Mouse (Mus musculus): ENCODE measurements around the gene Vasp.
"Not testable (repeated sequence)": the region's sequence is repeated elsewhere in the genome, so short reads cannot be mapped to it uniquely, and the experiment has no call there.

Gene Vasp

GRCm38 (mm10) chr7:19303770-19304169 lies 32.2 kb upstream of the Vasp start:
- peak in 1 of 2 experiments; percentile 58 for DNase-seq (ENCODE audit: low spot score in 2 of 2)

GRCm38 (mm10) chr7:19303046-19303305 lies 31.4 kb upstream of the Vasp start:
- DNase-seq (ENCODE audit: low spot score in 2 of 2): no peak

GRCm38 (mm10) chr7:19302264-19303045 lies 30.8 kb upstream of the Vasp start:
- no peak for DNase-seq (ENCODE audit: low spot score in 2 of 2)

- DNase-seq (ENCODE audit: low spot score in 2 of 2): no peak
Measured at GRCm38 (mm10) chr7:19301461-19302263, 30.0 kb upstream of the Vasp start.

- DNase-seq (ENCODE audit: low spot score in 2 of 2): peak; percentile 53 to 75
Measured at GRCm38 (mm10) chr7:19300501-19301421, 29.1 kb upstream of the Vasp start.

- no peak for DNase-seq (ENCODE audit: low spot score in 2 of 2)
Measured at GRCm38 (mm10) chr7:19299194-19299593, 27.6 kb upstream of the Vasp start.

- no peak for DNase-seq (ENCODE audit: low spot score in 2 of 2)
Measured at GRCm38 (mm10) chr7:19297794-19298193, 26.2 kb upstream of the Vasp start.

GRCm38 (mm10) chr7:19297034-19297433 lies 25.4 kb upstream of the Vasp start:
- no peak for DNase-seq (ENCODE audit: low spot score in 2 of 2)

- DNase-seq (ENCODE audit: low spot score in 2 of 2): peak; percentile 97 to 99
Measured at GRCm38 (mm10) chr7:19295503-19296185, 24.0 kb upstream of the Vasp start.

- DNase-seq (ENCODE audit: low spot score in 2 of 2): no peak
Measured at GRCm38 (mm10) chr7:19290969-19291596, 19.5 kb upstream of the Vasp start.

GRCm38 (mm10) chr7:19284763-19285162 lies 13.1 kb upstream of the Vasp start:
- DNase-seq (ENCODE audit: low spot score in 2 of 2): peak in 1 of 2 experiments; percentile 53

GRCm38 (mm10) chr7:19283406-19283804 lies 11.8 kb upstream of the Vasp start:
- DNase-seq (ENCODE audit: low spot score in 2 of 2): no peak

GRCm38 (mm10) chr7:19282791-19283405 lies 11.3 kb upstream of the Vasp start:
- no peak for DNase-seq (ENCODE audit: low spot score in 2 of 2)

- DNase-seq (ENCODE audit: low spot score in 2 of 2): peak in 1 of 2 experiments; percentile 63
Measured at GRCm38 (mm10) chr7:19282385-19282784, 10.8 kb upstream of the Vasp start, which contains the start of gene Rtn2. Rtn2 (plus strand) TSS chr7:19282624.

- not testable (repeated sequence) for DNase-seq (ENCODE audit: low spot score in 2 of 2)
Measured at GRCm38 (mm10) chr7:19281680-19282304, 10.2 kb upstream of the Vasp start.

- DNase-seq (ENCODE audit: low spot score in 2 of 2): no peak
Measured at GRCm38 (mm10) chr7:19279581-19280114, 8.0 kb upstream of the Vasp start, which contains the start of gene Ppm1n. Ppm1n (minus strand) TSS chr7:19280064.

GRCm38 (mm10) chr7:19279052-19279451 lies 7.4 kb upstream of the Vasp start:
- DNase-seq (ENCODE audit: low spot score in 2 of 2): no peak

GRCm38 (mm10) chr7:19276253-19276652 lies 4.6 kb upstream of the Vasp start:
- DNase-seq (ENCODE audit: low spot score in 2 of 2): no peak

- DNase-seq (ENCODE audit: low spot score in 2 of 2): no peak
Measured at GRCm38 (mm10) chr7:19272173-19272764, 652 bp upstream of the Vasp start.

Data from frontal cortex, postnatal 25 days (tissue).